Mouse (Mus musculus) cerebral cortex, adult 2 months (tissue): Measurements from ENCODE around the gene Rbmxl2.

Experiments
- WGBS: fragments of 180-500 bp; shearing (Covaris S2); methylation state at CpG from one replicate; pipeline ENCODE4 v1.1.7; 2018; 5-methylcytosine and 5-hydroxymethylcytosine counted together

Rbmxl2 gene

GRCm38 (mm10) chr7:107209204-107209860 lies at the start of gene Rbmxl2:
Gene Rbmxl2, plus strand, starts transcription at chr7:107209445.
- 39% methylated on average over 69 of the region's 70 CpGs for WGBS

DNA sequence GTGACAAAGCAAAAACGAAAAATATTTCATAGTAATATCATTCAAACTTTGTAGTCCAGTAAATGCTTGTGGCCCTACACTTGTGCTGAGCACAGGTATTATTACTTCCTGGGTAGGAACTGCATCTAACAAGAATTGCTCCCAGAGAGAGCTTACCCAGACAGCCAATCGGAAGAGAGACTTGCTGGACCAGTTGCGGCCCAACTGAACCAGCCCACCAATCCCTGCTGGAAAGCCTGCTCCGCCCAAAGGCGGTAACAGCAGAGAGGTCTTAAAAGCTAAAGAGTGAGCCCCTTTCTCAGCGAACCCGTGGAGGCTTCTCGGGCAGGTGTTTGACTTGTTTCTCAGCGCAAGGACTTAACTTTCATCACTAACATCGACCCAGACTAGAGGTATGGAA lies 42.6 kb upstream of the Rbmxl2 start, which contains the start of gene Nlrp14:
Gene Nlrp14, plus strand, starts transcription at position 301 of the 400 bp plus-strand sequence.
- WGBS = 88% methylated on average over 10 of the region's 10 CpGs

DNA sequence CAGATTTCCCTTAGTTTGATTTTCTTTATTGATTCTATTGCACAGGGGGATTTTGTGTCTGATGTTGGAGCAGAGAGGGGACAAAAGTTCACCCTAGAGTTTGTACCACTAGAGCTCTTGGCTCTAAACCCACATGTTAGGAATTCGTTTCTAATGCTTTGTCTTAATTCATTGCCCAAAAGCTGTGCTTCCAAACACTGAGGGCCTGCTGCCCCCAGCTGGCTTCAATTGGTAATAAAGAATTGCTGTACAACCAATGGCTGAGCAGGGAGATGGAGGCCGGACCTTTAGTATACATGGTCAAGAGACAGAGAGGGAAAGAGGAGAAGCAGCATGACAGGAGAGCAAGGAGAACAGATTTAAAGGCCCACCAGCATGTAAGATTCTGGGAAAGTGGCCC lies 28.8 kb upstream of the Rbmxl2 start:
- 45% methylated on average over 2 of the region's 2 CpGs for WGBS

DNA sequence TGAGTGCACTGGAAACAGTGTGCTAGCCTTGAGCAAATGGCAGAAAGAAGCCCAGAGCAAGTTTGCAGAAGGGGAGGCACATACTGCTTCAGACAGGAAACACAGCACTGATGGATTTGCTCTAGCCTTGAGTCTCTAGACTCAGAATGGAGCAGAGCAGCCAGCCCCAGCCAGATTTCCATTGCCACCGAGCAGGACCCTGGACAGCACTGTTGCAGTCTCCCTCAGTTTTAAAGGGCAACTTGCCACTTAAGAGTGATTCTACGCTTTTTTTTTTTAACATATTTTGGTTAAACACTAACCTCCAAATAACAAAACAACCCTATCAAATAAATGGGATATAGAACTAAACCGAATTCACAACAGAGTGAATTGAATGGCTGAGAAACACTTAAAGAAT lies 7.4 kb upstream of the Rbmxl2 start:
- 57% methylated on average over 3 of the region's 3 CpGs for WGBS

- 83% methylated on average over 3 of the region's 3 CpGs for WGBS
Observed at GRCm38 (mm10) chr7:107207843-107208242, 1.4 kb upstream of the Rbmxl2 start.

GRCm38 (mm10) chr7:107210126-107210576 lies 906 bp downstream of the Rbmxl2 start:
- WGBS = 30% methylated on average over 77 of the region's 77 CpGs

- WGBS = 78% methylated on average over 2 of the region's 2 CpGs
Observed at GRCm38 (mm10) chr7:107216845-107217244, 7.6 kb downstream of the Rbmxl2 start.

DNA sequence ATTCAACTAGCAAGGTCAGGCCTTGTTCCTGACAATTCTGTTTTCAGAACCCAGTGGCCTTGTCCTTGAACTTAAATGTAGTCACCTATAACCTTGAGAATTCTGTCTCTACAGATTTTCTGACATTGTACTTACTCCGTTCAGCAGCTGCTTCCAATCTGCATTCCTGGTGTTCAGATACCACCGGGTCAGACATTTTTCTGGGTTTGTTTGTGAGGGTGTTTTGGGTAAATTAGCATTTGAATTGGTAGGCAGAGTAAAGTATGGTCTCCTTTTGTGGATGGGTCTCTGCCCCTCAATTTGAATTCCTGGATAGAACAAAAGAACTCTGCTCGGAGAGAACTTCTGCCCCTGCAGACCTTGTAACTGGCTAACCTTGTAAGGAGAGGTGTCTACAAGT lies 27.6 kb downstream of the Rbmxl2 start:
- WGBS = 45% methylated on average over 3 of the region's 3 CpGs

DNA sequence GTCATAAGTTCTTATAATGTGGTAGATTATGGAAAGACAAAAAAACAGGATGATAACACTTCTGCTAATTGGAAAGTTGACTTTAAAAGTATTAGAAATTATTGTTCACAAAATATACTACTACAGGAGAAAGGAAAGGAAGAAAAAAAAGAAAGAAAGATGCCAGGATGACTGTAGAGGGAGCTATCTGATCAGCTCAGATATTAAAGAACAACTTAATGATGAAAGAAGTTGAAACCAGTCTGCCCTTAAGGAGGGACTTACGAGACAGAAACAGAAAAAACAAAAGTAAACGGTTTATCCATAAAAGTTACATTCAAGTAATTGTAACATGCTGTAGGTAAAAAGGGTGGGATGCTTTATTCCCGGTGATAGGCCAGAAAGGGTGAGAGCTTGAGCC lies 28.3 kb downstream of the Rbmxl2 start:
- WGBS = 69% methylated on average over 3 of the region's 3 CpGs

DNA sequence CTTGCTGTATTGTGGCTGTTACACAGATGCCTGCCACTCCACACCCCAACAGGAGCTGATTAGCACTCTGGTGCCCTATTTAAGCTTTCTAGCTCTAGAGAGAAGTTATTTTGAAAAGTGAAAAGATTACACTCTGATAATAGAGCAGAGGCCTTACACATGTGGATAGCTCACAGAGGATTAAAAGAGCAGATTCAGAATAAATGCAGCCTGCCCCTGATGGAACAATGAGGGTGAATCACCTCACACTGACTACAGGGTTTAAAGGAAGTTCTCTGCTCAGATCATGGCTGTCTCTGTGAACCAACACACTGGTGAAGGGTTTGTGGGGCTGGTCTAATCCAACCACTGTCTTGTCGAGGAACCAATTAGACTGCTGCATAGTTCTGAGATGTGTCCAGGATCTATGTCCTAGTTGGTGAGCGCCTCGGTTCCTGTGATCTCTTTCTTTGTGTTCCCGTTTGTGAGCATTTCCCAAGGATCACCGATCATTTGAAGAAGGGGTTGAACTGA lies 32.2 kb downstream of the Rbmxl2 start:
- 81% methylated on average over 5 of the region's 5 CpGs for WGBS

DNA sequence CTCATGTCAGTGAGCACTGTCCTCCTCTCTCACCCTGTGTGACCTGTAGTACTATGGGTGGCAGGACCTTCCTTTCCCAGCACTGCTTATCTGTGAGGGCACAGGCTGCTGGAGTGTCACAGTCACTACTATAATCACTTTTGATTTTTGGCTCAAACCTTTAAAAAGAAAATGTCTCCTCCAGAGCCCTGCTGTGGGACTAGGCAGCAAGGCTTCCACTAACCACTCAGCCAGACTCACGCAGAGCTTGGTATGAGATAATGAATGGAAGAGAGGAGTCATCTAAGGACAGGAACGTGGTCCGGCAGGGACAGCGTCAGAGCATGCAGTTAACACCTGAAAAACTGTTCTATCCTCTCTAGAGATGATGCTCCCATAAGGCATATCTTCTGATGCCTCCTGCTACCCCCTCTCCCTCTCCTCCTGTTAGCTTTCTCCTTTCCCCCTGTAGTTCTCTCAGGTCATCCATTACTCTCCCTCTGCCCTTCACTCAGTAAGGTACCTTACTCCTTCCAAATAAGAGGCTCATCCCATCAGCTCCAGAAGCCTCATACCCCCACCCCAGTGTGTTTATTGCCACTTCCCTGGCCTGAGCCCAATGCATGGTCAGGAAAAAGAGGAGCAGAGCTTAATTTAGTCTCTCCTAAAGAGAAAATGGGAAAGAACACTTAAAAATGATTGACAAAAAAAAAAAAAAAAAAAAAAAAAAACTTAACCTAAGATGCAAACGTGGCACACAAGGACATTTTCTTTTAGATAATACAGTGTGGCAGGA lies 41.2 kb downstream of the Rbmxl2 start:
- WGBS = 68% methylated on average over 5 of the region's 5 CpGs

GRCm38 (mm10) chr7:107253355-107253754 lies 44.1 kb downstream of the Rbmxl2 start:
- WGBS = 58% methylated on average over 3 of the region's 3 CpGs

GRCm38 (mm10) chr7:107259936-107260335 lies 50.7 kb downstream of the Rbmxl2 start:
- 64% methylated on average over 5 of the region's 5 CpGs for WGBS
